In genomic region chr17:17766481-17766880, GRCm38 (mm10) we compare ENCODE assay signal across 7 mouse cellular contexts.
DNase-seq lines count a peak whose midpoint lies in the region; ATAC-seq lines count a peak whose summit lies in the region.

No protein-coding gene starts in this region.

- no peaks in the 10 kb centered on the region for H3K27me3 ChIP-seq in liver, embryonic 13.5 days
- peaks cover 3% of the 10 kb centered on the region; the same call in 1 of the 2 replicates for H3K27me3 ChIP-seq in neural tube, embryonic 13.5 days

- no peak overlapping the region for H3K27ac ChIP-seq in liver, embryonic 13.5 days
- no peak overlapping the region for H3K27ac ChIP-seq in neural tube, embryonic 13.5 days (replicated peaks)

- no peak overlapping the region for H3K4me3 ChIP-seq in liver, embryonic 13.5 days (replicated peaks)
- H3K4me3 ChIP-seq in neural tube, embryonic 13.5 days: no peak overlapping the region

- ATAC-seq in liver, embryonic 13.5 days (ENCODE audit: low read depth): 0 out of 2 replicates have a peak, but pooled peaks have one; percentile 26
- ATAC-seq in neural tube, embryonic 13.5 days (ENCODE audit: low read depth): peak; percentile 53

- H3K4me1 ChIP-seq in liver, embryonic 13.5 days (replicated peaks): no peaks in the 10 kb centered on the region
- no peaks in the 10 kb centered on the region for H3K4me1 ChIP-seq in neural tube, embryonic 13.5 days (replicated peaks)

- 3% methylated on average over 3 of the region's 3 CpGs for WGBS in liver, embryonic 13.5 days (ENCODE audit: insufficient replicate concordance)
- WGBS in neural tube, embryonic 13.5 days: 8% methylated on average over 3 of the region's 3 CpGs

- DNase-seq in thymus, postnatal 0 days (ENCODE audit: low spot score): peak; percentile 47
- DNase-seq in thymus, postnatal 36 days: no peak
- DNase-seq in ZHBTc4 (ENCODE audit: low read depth, low spot score): peak; percentile 69
- peak; percentile 65 for DNase-seq in embryo, embryonic 11.5 days (ENCODE audit: low read depth, low spot score)
- peak; percentile 80 for DNase-seq in hindlimb bud, embryonic 11.5 days (ENCODE audit: extremely low spot score, low read depth, low spot score)
- peak; percentile 8 for DNase-seq in liver, embryonic 13.5 days

- no peaks in the 10 kb centered on the region for H3K36me3 ChIP-seq in liver, embryonic 13.5 days
- no peaks in the 10 kb centered on the region for H3K36me3 ChIP-seq in neural tube, embryonic 13.5 days

- no peaks in the 10 kb centered on the region for H3K9me3 ChIP-seq in liver, embryonic 13.5 days (replicated peaks)
- H3K9me3 ChIP-seq in neural tube, embryonic 13.5 days: no peaks in the 10 kb centered on the region

- H3K9ac ChIP-seq in liver, embryonic 13.5 days: no peak overlapping the region
- no peak overlapping the region for H3K9ac ChIP-seq in neural tube, embryonic 13.5 days

- H3K4me2 ChIP-seq in liver, embryonic 13.5 days: no peak overlapping the region
- H3K4me2 ChIP-seq in neural tube, embryonic 13.5 days: no peak overlapping the region

Comparison
In these comparisons a context has a peak if more than half of its experiments do, and no peak if none do; other contexts are left out.
1. DNase-seq: peak in thymus, postnatal 0 days (single experiment), ZHBTc4 (single experiment), embryo, embryonic 11.5 days (single experiment), hindlimb bud, embryonic 11.5 days (single experiment) and liver, embryonic 13.5 days (single experiment); none in thymus, postnatal 36 days (0 of 2).